Mouse (Mus musculus) left cerebral cortex, postnatal 4 days (tissue): ENCODE data around the gene Scn3a. TPM values are rescaled to one million over a fixed set of nuclear protein-coding genes. Genes with fewer than 3 reads are reported as not detected.
"Not testable (repeated sequence)": the region's sequence is repeated elsewhere in the genome, so short reads cannot be mapped to it uniquely, and the experiment has no call there.

ENCODE experiments used
- DNase-seq: peaks from one replicate; pipeline ENCODE4 v3.0.0-alpha.2; 2022
- intact Hi-C: fragments of 180-260 bp; cut with DNase I; formaldehyde crosslinking; loops from one replicate; pipeline ENCODE4 v1.15.1; 2025
- total RNA-seq, 2 experiments: library from RNA; stranded (reverse); gene quantifications; 2 replicates each; pipeline ENCODE4 v1.2.3; 2021

The Scn3a gene
- total RNA-seq, 2 experiments from 2014 or later = 94.8 to 96.6 TPM

DNA sequence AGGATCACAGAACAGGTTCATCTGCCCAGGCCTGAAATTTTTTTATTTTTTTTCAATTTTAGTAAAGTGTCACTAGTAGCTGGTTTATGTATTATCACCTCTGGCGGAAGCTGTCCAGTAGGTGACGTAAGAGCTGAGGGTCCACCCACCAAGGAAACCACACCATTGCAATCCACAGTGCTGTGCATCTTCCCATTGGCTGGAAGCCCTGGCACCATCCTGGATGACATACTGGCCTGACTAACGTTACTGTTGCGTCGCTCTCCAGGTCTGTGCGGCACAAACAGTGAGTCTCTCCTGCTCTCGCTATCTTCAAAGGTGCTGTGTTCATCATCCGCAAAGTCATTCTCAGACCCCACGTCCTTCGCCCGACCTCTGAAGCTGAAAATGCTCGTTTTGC lies 59.2 kb downstream of the Scn3a start:
- no peak for DNase-seq

GRCm38 (mm10) chr2:65490450-65490849 lies 77.0 kb downstream of the Scn3a start:
- DNase-seq = no peak
- intact Hi-C loops = no loop called here

More for the DNA sequence above, 59.2 kb downstream of the Scn3a start:
- intact Hi-C loops = no loop called here

DNA sequence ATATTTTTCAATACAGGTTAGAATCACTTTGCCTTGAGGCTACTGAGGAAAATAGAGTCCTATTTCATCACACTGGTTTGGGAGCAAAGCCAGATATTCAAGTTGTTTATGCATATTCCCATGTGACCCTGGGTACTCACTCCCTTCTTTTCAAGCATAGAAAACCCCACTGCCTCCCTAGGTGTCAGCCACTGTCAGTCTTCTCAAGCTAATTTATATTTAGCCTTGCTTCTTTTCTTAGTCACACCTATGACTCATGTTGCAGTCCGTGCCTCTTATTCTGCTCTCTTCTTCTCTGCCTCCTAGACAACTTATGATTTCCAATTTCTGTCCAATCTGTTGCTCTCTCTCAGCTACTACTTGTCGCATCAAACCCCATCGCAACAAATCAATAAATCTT lies 84.0 kb downstream of the Scn3a start:
- intact Hi-C loops = no loop called here
- DNase-seq = no peak

DNA sequence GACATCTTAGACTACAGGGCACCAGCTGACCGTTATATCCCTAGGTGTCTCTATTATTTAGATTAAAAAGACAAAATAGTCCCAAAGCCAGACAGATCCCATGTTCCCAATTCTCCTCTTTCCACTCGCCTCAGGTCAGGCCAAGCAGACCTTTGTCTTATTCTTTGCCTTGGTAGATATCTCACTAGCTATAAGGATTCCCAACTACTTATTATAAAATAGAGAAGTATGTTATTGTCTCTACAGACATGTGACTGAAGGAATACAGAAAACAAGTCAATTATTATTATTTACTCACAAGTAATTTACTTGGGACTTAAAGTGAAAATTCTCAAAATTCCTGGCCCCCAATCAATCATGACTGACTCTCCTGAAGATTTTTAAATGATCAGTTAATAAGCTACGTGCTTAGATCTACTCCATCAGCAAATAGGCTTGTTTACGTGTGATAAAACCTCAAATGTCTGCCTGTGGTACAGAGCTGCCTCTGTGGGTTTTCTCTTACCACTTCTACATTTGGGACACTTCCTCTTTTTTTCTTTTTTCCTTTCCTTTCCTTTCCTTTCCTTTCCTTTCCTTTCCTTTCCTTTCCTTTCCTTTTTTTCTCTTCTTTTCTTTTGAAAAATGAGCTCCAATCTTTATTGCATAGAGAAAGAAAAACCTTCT lies 86.3 kb downstream of the Scn3a start:
- DNase-seq = no peak
- intact Hi-C loops = no loop called here

- DNase-seq = no peak
- intact Hi-C loops = no loop called here
Observed at GRCm38 (mm10) chr2:65471311-65471882, 96.0 kb downstream of the Scn3a start.

GRCm38 (mm10) chr2:65465694-65466093 lies 101.7 kb downstream of the Scn3a start:
- intact Hi-C loops = loop anchor here (10.0 kb wide), 1 partner anchor 249 kb away; no protein-coding TSS in a partner anchor
- no peak for DNase-seq

DNA sequence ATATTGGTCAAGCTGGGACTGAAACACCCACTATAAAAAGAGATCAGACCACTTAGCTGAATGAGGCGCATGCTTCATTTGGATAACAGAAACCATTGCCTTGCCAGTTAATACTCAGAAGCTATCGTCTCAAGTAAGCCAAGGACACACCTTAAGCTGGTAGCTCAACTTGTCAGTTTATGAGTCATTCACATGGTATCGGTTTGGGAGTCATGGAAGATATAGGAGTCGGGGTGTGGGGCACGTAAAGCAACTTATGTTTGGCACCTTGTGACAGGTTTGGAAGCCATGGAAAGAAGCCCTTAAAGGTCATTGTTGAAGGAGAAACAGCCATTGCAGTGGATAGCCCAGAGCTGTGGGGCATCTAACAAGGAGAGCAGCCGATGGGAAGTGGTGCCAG lies 113.7 kb downstream of the Scn3a start:
- intact Hi-C loops = no loop called here
- DNase-seq = no peak

GRCm38 (mm10) chr2:65451401-65452078 lies 115.9 kb downstream of the Scn3a start:
- DNase-seq, intact Hi-C loops: not testable (repeated sequence)

DNA sequence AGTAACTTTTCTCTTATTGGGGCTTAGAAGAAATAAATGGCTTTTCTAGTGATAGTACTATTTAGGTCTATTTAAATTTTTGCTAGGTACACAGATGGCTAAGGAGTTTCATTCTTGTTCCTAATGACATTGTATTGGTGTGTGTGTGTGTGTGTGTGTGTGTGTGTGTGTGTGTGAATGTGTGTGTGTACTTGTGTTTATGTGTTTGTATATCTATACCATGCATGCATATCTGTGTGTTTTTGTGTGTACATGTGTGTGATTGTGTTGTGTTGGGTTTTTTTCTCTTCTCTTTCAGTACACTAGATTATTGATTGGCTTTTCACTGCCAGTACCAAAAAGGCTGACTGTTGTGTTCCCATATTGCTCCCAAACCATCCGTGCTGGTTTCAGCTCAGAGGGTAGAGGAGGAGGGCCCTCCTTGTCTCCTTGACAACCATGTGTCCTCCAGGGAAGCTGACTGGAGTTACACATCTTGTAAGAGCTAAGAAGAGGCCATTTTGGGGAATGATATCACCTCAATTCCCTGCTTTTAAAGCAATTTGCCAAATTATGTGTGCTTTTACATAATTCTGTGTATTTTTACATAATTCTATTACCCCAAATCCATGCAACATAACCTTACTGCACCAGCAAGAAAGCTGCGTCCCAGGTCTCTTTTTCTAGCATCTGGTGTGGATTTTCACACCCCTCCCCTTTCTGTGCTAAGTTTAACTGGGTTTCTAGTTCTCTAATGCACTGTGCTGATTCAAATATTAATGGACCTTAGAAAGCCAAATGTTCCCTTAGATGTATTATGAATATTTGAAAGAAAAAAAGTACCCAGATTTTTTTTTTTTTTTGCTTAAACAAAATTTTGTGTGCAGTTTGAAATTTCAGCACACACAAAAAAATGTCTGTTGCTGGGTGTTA lies 116.7 kb downstream of the Scn3a start:
- intact Hi-C loops = no loop called here
- DNase-seq = no peak

GRCm38 (mm10) chr2:65449126-65449828 lies 118.2 kb downstream of the Scn3a start:
- DNase-seq = no peak
- intact Hi-C loops = no loop called here

DNA sequence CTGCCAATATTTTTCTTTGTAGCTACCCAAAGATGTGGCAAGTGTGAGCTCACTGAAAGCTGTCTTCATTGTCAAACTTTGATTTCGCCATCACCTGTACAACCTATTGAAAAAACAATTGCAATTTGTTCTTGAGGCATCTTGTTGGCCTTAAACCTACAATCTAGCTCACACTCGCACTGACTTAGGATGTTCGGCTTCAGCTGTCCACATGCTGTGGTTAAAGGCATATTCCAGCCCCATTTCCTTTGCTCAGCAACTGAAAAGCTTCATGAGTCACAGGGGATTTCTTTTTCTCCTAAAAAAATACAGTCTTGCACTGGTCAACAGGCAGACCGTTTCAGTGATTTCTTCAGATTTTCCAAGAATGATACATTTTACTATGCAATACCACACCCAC lies 124.3 kb downstream of the Scn3a start:
- no peak for DNase-seq
- intact Hi-C loops = no loop called here

DNA sequence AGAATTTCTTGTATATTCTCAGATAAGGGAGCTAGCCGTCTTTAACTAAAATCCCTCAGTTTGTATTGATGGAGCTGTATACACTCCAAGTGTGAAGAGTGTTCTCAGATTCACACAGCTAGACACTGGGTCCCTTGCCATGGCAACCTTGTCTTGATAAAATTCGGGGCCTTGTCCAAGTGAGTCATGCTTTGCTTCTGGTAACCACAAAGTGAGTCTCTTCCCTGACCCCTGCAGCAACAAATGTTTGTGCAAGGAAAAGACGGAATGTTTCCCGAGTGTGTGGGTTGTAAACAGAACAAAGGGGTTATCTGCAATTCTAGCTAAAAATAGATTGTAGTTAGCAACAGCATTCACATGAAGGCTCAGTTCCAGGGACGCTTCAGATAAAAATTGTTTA lies 125.9 kb downstream of the Scn3a start:
- intact Hi-C loops = no loop called here
- DNase-seq = peak; percentile 3

- peak; percentile 19 for DNase-seq
- intact Hi-C loops = no loop called here
Observed at GRCm38 (mm10) chr2:65441110-65441509, 126.3 kb downstream of the Scn3a start.

DNA sequence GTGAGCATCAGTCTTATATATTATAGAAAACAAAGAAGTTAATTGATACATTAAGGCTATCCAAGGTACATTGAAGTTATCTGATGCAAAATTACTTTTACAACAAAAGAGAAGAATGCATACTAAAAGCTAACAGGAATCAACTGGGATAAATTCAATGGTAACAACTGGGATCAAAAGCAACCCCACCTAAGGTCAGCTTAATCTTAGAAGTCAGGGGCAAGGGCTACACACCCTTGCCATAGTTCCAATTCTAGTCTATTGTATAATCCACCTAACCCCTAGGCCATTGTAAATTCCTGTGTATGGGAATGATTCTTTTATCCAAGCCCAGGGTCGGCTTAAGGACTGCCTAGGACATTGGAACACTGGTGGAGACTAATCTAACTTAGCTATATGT lies 130.5 kb downstream of the Scn3a start:
- intact Hi-C loops = no loop called here
- no peak for DNase-seq

- intact Hi-C loops = no loop called here
- DNase-seq = no peak
Observed at GRCm38 (mm10) chr2:65423501-65423900, 143.9 kb downstream of the Scn3a start.

GRCm38 (mm10) chr2:65421259-65422255 lies 145.9 kb downstream of the Scn3a start:
- intact Hi-C loops = no loop called here
- DNase-seq = no peak

GRCm38 (mm10) chr2:65418608-65419007 lies 148.8 kb downstream of the Scn3a start:
- DNase-seq = no peak
- intact Hi-C loops = no loop called here

DNA sequence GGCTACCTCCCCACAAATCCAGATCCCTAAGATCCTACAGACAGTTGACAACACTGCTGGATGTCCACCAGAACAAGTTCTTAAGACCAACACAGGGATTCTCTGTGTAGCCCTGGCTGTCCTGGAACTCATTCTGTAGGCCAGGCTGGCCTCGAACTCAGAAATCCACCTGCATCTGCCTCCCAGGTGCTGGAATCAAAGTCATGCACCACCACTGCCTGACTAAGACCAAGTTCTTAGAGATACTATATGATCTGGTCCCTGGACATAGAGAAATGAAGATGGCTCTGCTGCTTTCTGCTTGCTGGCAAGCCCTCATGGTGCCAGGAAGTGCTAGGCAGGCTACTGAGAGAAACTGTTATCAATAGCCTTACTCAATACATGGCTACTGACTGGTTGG lies 150.9 kb downstream of the Scn3a start:
- intact Hi-C loops = no loop called here
- no peak for DNase-seq

DNA sequence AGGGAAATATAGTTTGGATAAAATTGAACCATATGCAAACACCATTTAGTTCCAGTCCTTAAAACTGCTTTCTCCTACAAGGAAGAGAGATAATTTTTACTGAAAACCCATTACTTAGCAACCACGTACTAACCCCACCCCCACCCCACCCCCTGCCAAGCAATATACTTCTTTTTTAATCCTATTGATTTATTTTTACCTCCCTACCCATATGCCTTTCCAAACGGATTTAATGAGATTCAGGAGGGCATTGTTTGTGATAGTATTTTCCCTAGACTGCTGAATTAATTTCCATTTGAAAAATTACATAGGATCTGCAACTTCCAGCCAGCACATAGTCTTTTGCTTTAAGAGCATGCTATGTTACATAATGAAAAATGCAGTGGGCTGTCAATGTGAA lies 152.1 kb downstream of the Scn3a start:
- intact Hi-C loops = loop anchor here (2.0 kb wide), 1 partner anchor 152 kb away; the partner anchor contains the start of gene Scn3a
- DNase-seq = no peak
